Mouse (Mus musculus) spleen, postnatal 14 days (tissue): ENCODE results near the gene Ermard.

ENCODE experiments used
- DNase-seq, 2 experiments: peaks; one replicate each; pipeline ENCODE4 v3.0.0; 2021 to 2022; ENCODE audit warnings: low spot score in 2 of 2

Gene Ermard

GRCm38 (mm10) chr17:15060356-15060755 lies 19.3 kb downstream of the Ermard start:
- no peak for DNase-seq

DNA sequence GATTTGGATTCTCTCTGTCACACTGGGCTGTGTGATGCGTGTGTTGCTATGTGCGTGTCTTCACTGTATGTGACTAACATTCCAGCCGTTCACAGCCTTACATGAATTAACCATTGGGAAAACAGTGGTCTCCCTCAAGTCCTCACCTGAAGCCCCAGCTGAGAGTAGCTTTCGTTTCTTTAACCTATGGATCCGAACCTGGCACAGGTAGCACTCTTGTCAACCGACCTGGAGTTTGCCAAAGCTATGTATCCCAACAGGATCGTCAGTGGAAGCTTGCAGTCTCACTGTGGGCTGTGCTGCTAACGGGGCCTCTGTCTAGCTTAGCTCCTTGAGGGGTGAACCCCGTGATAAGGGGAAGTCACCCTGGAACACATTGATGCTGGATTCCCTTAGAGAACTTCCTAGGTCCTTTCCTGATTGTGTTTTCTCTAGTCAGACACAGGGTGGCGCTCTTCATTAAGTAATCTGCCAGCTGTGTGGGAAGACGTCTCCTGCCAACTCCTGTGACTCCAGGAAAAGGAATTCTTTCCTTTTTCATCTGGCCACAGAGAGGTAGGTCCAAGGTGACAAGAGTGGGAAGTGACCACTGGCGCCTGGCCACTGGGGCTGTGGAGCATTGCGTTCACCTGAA lies 24.5 kb downstream of the Ermard start:
- no peak for DNase-seq

DNA sequence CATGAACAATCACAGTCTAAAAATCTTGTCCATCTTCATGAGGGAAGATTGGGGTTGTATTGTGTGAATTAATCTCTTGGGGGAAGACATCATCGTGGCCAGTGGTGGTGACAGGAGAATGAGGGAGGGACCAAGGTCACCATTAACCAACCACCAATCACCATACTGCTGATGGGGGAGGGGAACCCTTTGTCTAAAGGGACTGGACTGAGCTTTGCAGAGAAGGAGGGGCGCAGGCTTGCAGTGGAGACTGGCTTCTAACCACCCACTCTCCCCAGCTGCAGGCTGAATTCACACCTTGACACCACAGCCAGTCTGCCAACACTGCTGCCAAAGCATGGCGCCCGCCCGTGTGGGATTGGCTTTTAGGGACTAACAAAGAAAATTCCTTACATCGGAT lies 25.1 kb downstream of the Ermard start:
- DNase-seq = no peak

GRCm38 (mm10) chr17:15066911-15067310 lies 25.9 kb downstream of the Ermard start:
- no peak for DNase-seq

GRCm38 (mm10) chr17:15068040-15068792 lies 27.2 kb downstream of the Ermard start:
- no peak for DNase-seq

DNA sequence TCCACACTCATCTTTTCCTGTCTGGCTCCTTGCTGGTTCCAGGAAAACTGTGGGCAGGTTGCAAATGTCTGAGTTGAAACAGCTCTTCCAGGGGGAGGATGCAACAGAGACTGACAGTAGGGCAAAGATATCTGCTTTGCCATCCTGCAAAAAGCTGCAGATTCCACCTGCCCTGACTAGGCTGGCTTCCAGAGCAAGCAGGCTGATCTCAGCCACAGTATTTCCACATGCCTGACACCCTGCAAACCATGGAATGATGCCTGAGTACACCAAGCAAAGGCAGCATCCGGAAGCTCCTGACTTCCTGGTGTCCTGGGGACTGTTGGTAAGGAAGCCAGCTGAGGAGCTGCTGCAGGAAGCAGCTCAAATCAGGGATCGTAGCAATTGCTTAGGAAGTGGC lies 28.1 kb downstream of the Ermard start:
- DNase-seq = no peak

GRCm38 (mm10) chr17:15072211-15072610 lies 31.2 kb downstream of the Ermard start:
- no peak for DNase-seq

GRCm38 (mm10) chr17:15075033-15075432 lies 34.0 kb downstream of the Ermard start:
- no peak for DNase-seq

DNA sequence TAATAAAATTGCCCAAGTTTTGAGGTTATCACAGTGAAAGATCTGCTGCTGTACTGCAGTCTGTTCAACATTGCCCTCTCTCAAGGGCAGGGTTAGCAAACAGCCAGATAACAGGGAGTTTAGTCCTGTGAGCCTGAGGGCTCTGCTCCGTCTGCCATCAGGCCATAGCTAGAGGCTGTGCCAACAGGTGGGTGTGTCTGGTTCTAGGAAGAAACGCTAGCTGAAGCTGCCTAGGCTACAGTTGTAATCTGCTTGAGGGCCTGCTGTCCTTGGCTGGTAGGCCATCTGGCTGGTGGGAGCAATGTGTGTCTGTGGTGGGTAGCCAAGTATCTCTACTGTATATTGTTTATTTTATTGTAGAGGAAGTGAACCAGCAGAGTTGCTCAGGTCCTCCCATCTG lies 36.5 kb downstream of the Ermard start:
- DNase-seq = no peak

DNA sequence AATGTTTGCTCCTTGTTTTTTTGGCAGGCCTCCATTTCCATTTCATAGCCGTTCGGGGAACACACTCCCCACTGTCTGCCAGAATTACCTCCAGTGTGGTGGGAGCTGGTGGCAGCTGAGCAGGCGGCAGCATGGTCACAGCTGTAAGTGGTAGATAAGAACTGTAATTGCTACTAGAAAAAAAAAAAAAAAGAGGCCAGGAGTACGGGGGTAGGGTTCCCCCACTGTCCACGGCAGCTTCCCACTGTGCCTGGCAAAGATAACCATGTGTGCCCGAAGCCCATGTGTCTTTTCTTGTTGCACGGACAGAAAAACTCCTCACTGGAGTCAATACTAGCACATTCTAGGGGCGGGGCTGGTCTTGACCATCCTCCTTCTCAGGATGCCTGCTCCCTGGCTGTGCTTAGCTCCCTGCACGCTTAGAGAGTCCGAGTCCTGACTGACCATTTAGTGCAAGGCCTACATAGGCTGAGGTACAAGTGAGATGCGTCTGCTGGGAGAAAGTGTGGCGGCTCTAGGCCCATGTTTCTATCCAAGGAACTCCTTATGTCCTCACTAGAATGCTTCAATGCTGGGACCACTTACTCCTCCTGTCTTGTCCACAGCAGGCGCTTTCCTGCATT lies 43.3 kb downstream of the Ermard start:
- DNase-seq = no peak

- DNase-seq = no peak
Measured at GRCm38 (mm10) chr17:15085006-15085405, 44.0 kb downstream of the Ermard start.

DNA sequence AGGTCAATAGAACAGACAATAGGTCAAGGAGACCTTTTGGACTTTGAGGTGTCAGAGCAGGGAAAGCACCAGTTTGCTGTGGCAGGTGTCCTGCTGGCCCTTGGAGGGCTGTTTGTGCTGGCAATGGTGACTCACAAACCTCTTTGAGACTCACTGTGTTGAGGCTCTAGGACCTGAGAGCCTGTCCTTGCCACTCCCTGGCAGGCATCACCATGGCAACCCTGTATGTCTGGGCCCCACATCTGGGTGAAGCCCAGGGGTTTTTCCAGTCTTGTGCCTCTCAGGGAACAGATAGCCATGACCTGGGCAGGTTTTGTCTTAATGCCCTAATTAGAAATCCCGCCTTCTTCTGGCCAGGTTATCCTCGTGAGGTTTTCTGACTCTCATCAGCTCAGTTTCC lies 47.2 kb downstream of the Ermard start:
- no peak for DNase-seq

DNA sequence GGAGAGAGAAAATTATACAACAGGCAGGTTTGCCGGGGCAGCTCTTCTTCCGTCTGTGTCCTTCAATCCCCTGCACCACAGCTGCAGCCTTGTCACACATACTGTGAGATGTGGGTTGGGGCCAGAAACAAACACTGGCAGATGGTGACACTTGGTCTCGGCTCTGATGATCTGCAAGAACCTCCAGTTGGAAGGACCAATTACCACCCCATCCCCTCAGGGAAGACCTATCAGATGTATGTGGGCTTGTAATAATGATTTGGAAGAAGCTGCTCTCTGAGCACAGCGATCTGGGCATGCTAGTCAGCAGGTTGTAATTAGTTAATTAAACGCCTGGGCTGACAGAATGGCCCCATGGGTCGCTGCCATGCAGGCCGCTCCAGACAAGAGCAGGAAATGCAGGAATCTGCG lies 47.6 kb downstream of the Ermard start:
- no peak for DNase-seq

GRCm38 (mm10) chr17:15091739-15092138 lies 50.7 kb downstream of the Ermard start:
- no peak for DNase-seq

GRCm38 (mm10) chr17:15093523-15093922 lies 52.5 kb downstream of the Ermard start:
- no peak for DNase-seq

DNA sequence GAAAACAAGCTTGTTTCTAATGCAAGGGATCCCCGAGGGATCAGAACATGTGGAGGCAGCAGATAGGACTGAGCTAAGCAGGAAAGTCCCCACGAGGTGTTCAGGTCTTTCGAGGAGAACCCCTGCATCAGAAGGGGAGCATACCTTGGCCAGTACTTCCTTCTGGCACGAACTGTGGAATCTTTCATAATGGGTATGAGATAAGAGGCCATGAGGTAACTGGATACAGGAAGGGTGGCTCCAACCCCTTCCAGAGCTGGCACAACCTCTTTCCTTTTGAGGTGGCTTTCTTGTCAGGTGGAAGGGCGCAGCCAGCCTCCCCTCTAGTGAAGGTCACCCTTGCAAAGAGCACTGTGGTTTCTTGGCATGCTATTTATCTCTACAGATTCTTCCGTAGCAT lies 55.8 kb downstream of the Ermard start:
- DNase-seq = no peak

DNA sequence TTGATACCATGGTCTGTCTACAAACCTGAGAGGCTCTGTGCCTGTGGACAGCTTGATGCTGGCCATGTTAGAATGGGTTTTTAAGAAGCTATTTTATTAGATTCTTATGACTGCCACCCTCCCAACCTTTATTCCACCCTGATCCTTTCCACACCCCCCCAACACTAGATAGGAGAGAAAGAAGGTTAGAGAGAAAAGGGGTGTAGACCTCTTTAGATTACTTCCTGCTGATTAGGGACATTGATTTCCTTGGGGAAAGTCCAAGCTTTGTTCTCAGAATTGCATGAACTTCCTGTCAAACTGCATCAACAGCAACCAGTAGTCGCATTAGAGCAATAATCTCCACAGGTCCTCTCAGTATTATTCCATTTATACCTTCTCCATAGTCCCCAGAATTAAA lies 57.7 kb downstream of the Ermard start:
- DNase-seq = no peak

- no peak for DNase-seq
Measured at GRCm38 (mm10) chr17:15101355-15101754, 60.3 kb downstream of the Ermard start.

- no peak for DNase-seq
Measured at GRCm38 (mm10) chr17:15107143-15107649, 66.2 kb downstream of the Ermard start.

GRCm38 (mm10) chr17:15108473-15109441 lies 67.7 kb downstream of the Ermard start:
- DNase-seq = no peak

GRCm38 (mm10) chr17:15115550-15115949 lies 74.5 kb downstream of the Ermard start:
- no peak for DNase-seq

DNA sequence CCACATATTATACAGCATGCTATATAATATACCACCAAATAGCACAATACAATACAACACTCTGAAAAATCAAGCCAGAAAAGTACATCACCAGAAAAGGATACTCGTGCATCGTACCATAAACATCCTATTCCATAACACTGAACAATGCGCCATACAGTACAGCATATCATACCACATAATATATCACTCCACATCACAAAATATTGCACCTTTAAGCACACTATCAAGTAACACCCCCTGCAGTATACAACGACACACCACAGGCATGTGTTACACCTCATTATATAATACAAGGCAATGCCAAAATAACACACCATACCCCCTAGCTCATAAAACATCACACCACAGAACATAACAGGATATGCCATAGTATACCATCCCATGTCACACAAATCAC lies 79.1 kb downstream of the Ermard start:
- no peak for DNase-seq
